Mouse (Mus musculus) forebrain, embryonic 15.5 days (tissue): ENCODE results near the gene Chmp4b. TPM values are rescaled to one million over a fixed set of nuclear protein-coding genes. Genes with fewer than 3 reads are reported as not detected.

Source experiments
- ATAC-seq: fragments of 200-750 bp; cut with Nextera tagmentation; replicated peaks from 2 replicates; pipeline ENCODE4 v1.8.0; 2017; ENCODE audit warnings: mild to moderate bottlenecking, moderate TSS enrichment, moderate library complexity
- H3K27ac ChIP-seq: fragments of 300-500 bp; sonication (generic); replicated peaks from 2 replicates; pipeline ENCODE4 v1.5.1; 2015; ENCODE audit warnings: mild to moderate bottlenecking, inconsistent platforms
- H3K27me3 ChIP-seq: fragments of 300-500 bp; sonication (generic); 2 replicates; pipeline ENCODE4 v1.6.1; 2015; ENCODE audit warnings: inconsistent platforms
- H3K36me3 ChIP-seq: fragments of 300-500 bp; sonication (generic); 2 replicates; pipeline ENCODE4 v1.6.1; 2015; ENCODE audit warnings: mild to moderate bottlenecking, inconsistent platforms
- H3K4me1 ChIP-seq: fragments of 300-500 bp; sonication (generic); 2 replicates; pipeline ENCODE4 v1.6.1; 2015; ENCODE audit warnings: inconsistent platforms
- H3K4me2 ChIP-seq: fragments of 300-500 bp; sonication (generic); replicated peaks from 2 replicates; pipeline ENCODE4 v1.6.1; 2015; ENCODE audit warnings: mild to moderate bottlenecking, inconsistent platforms
- H3K4me3 ChIP-seq: fragments of 300-500 bp; sonication (generic); 2 replicates; pipeline ENCODE4 v1.5.1; 2015; ENCODE audit warnings: mild to moderate bottlenecking, inconsistent platforms
- H3K9ac ChIP-seq: fragments of 300-500 bp; sonication (generic); replicated peaks from 2 replicates; pipeline ENCODE4 v1.6.1; 2015; ENCODE audit warnings: mild to moderate bottlenecking, inconsistent platforms
- H3K9me3 ChIP-seq: fragments of 300-500 bp; sonication (generic); 2 replicates; pipeline ENCODE4 v1.6.1; 2016; ENCODE audit warnings: inconsistent platforms
- WGBS: fragments of 180-500 bp; shearing (Covaris S2); methylation state at CpG from one replicate; pipeline ENCODE4 v1.1.7; 2015; ENCODE audit warnings: mixed read lengths; 5-methylcytosine and 5-hydroxymethylcytosine counted together
- polyA plus RNA-seq: library from polyadenylated mRNA; unstranded; fragments of >200 nt; fragmentation: Nextera tagmentation; extraction: Ambion mirVana; gene quantifications from 2 replicates; pipeline ENCODE4 v1.2.1, GENCODE M21; 2015

Gene Chmp4b
- polyA plus RNA-seq, 1 experiment from 2014 or later = 25.0 TPM

DNA sequence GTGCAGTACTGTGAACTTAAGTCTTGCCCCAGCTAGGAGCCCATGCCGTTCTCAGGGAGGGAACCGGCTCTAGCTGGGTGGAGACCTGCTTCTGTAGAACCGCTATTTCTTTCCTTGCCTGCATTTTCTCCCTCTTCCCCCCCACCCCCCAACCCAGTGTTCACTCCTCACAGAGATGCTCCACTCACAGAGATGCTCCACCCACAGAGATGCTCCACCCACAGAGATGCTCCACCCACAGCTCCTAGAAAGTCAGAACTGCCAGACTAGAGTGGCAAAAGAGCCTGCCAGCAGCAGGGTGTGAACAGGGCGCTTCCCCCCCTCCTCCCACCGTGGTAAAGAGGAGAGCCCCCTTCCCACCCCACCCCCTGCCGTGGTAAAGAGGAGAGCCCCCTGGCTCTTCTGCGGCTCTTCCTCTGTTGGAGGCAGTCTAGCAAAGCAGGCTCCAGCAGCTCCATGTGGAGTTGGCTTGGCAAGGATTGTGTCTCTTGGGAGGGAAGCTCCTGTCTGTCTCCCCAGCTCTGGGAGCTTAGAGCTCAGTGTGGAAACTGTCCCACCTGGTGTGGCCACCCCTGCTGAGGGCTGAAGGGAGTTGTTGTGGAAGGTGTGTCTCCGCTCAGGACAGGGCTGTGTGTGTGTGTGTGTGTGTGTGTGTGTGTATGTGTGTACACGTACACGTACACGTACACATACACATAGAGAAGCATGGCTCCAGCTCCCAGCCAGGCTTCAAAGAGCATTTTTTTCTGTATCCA is 41.9 kb downstream of the Chmp4b start:
- peaks cover 35% of the 10 kb centered on the region; the same call in 1 of the 2 replicates for H3K36me3 ChIP-seq
- no peaks in the 10 kb centered on the region for H3K4me1 ChIP-seq
- WGBS = 62% methylated on average over 11 of the region's 11 CpGs
- H3K9me3 ChIP-seq = no peaks in the 10 kb centered on the region
- no peak overlapping the region for H3K9ac ChIP-seq
- peak overlapping the region; percentile 36; the same call in 1 of the 2 replicates for H3K27ac ChIP-seq
- peak; percentile 57; the same call in 1 of the 2 replicates for ATAC-seq
- no peak overlapping the region for H3K4me2 ChIP-seq
- H3K4me3 ChIP-seq = no peak overlapping the region
- H3K27me3 ChIP-seq = no peaks in the 10 kb centered on the region

DNA sequence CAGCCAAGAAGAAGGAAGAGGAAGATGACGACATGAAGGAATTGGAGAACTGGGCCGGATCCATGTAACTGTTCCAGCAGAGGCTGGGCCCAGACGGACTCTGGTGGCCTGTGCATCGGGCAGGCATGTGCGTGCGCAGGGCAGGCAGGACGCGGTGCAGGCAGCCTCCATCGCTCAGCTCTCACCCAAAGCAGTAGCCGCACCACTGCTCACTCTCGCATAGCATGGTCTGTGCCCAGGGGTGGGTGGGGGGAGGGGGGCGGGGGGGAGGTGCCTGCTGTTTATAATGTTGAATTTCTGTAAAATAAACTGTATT is 42.4 kb downstream of the Chmp4b start:
- peak; percentile 61; the same call in 1 of the 2 replicates for ATAC-seq
- Histone ChIP-seq H3K27ac (0 out of 2 replicates have a peak overlapping the region, but pooled peaks have one; percentile 36), H3K4me2 (no peak overlapping the region), H3K9me3 (no peaks in the 10 kb centered on the region), H3K4me3 (no peak overlapping the region), H3K36me3 (peaks cover 35% of the 10 kb centered on the region; the same call in 1 of the 2 replicates), H3K9ac (no peak overlapping the region), H3K4me1 (no peaks in the 10 kb centered on the region), H3K27me3 (no peaks in the 10 kb centered on the region)
- 92% methylated on average over 12 of the region's 12 CpGs for WGBS

DNA sequence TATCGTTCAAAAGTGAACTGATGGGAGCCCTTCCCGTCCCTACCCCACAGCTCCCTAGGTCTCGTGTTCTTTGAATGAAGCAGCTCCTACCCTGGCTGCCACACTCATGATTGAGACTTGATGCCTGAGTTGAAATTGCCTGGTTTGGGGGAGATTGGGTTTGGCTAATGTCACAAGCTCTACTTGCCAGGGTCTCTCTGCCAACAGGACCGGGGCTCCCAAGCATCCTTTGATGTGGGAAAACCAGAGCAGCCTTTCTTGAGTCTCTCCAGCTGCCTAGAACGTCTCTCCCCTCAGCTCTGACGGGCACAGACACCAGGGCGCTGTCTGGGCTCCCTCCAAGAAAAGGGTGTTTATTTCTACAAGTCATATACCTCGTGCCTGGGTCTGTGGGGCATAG is 44.2 kb downstream of the Chmp4b start:
- peaks cover 29% of the 10 kb centered on the region; the same call in 1 of the 2 replicates for H3K36me3 ChIP-seq
- no peaks in the 10 kb centered on the region for H3K27me3 ChIP-seq

DNA sequence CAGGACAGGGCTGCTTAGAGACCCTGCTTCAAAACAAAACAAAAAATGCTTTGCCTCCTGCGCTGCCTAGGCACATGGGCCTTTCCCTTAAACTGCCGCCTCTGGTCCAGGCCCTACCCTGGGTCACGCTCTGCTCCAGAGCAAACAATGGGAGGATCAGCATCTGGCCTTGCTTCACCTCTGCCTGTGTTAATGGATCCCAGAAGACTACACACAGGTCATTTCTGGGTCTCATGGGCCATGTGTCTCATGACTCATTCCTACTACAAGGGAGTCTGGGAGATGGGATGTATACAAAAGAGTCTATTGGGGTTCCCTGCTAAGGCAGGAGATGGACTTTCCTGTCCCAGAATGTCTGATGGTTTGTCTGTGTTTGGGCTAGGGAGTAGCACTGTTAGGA is 45.2 kb downstream of the Chmp4b start:
- Histone ChIP-seq H3K27me3 (no peaks in the 10 kb centered on the region), H3K4me3 (no peak overlapping the region), H3K9ac (no peak overlapping the region), H3K9me3 (no peaks in the 10 kb centered on the region), H3K27ac (no peak overlapping the region), H3K4me1 (no peaks in the 10 kb centered on the region), H3K4me2 (no peak overlapping the region), H3K36me3 (peaks cover 23% of the 10 kb centered on the region; the same call in 1 of the 2 replicates)
- ATAC-seq = no peak
- 93% methylated on average over 3 of the region's 3 CpGs for WGBS

More for the DNA sequence above, 44.2 kb downstream of the Chmp4b start:
- no peaks in the 10 kb centered on the region for H3K4me1 ChIP-seq
- no peak overlapping the region for H3K4me2 ChIP-seq
- no peak overlapping the region for H3K9ac ChIP-seq
- no peak overlapping the region for H3K27ac ChIP-seq
- H3K4me3 ChIP-seq = no peak overlapping the region
- H3K9me3 ChIP-seq = no peaks in the 10 kb centered on the region
- ATAC-seq = no peak
- WGBS = 76% methylated on average over 8 of the region's 8 CpGs

DNA sequence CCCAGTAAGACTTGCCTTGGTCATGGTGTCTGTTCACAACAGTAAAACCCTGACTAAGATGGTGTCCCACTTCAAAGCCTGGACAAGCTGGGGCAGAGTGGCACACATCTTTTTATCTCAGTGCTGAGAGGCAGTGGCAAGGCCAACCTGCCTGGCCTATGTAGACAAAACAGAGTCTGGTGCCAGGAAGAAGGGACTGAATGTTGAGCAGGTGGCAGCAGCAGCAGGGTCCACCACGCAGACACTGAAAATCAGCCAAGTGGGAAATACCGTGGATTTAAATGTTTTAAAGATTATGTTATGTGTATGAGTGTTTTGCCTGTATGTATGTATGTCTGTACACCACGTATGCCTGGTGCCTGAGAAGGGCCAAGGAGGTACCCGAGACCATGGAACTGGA is 47.9 kb downstream of the Chmp4b start:
- 92% methylated on average over 4 of the region's 4 CpGs for WGBS

DNA sequence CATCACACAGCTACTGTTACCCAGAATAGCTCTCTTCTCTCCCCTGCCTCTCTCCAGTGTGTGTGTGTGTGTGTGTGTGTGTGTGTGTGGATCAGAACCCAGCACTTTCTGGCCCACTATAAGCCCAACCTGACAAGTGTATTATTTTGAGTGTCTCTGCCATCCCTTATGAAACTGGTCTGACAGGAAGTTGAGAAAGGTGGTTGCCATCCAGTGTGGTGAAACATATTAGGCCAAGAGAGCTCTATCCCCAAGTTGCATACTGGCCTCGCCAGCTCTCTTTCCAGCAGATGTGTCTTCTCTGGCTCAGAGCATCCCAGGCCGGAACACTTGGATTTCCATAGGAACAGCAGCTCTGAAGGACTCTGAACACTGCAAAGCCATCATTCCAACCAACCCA is 48.7 kb downstream of the Chmp4b start:
- H3K4me2 ChIP-seq = no peak overlapping the region
- 84% methylated on average over 2 of the region's 2 CpGs for WGBS

More for the DNA sequence above, 47.9 kb downstream of the Chmp4b start:
- H3K36me3 ChIP-seq = peaks cover 7% of the 10 kb centered on the region; the same call in 1 of the 2 replicates
- peaks cover 6% of the 10 kb centered on the region; the same call in 1 of the 2 replicates for H3K4me1 ChIP-seq
- H3K27ac ChIP-seq = no peak overlapping the region
- H3K4me2 ChIP-seq = no peak overlapping the region
- no peaks in the 10 kb centered on the region for H3K27me3 ChIP-seq
- no peak for ATAC-seq
- no peaks in the 10 kb centered on the region for H3K9me3 ChIP-seq
- H3K9ac ChIP-seq = no peak overlapping the region
- H3K4me3 ChIP-seq = no peak overlapping the region

DNA sequence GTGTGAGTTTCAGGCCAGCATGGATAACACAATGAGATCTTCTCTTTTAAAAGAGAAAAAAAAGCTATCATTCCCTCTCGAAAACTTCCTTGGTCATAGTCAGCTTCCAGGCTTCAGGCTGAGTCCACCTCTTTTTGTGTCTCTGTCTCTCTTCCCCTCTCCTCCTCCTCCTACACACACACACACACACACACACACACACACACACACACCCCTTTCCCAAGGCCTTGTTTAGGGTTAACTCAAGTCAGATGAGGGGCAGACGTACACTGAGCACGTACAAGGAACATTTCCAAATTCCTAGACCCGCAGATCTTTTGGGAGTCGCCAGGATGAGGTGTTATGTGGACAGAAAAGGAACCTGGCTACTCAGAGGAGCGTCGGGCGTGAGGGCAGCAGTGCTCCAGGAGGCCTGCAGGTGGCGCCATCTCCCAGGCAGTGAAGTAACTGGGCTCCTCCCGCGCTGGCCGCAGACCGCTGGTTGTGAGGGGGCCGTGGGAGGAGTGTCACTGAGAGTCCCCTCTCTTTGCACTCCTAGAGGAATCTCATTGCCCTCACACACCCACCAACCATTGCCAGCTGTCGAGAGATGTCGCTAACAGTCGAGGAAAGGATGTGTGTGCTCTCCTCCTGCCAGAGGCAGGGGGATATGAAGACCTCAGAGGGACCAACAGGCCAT is 51.3 kb downstream of the Chmp4b start:
- Histone ChIP-seq H3K36me3 (no peaks in the 10 kb centered on the region), H3K27me3 (no peaks in the 10 kb centered on the region), H3K4me2 (peak overlapping the region; percentile 23), H3K4me3 (no peak overlapping the region), H3K27ac (no peak overlapping the region), H3K9ac (no peak overlapping the region), H3K4me1 (peaks cover 8% of the 10 kb centered on the region), H3K9me3 (no peaks in the 10 kb centered on the region)
- 5% methylated on average over 17 of the region's 17 CpGs for WGBS
- ATAC-seq = peak; percentile 69

More for the DNA sequence above, 48.7 kb downstream of the Chmp4b start:
- H3K4me1 ChIP-seq = peaks cover 6% of the 10 kb centered on the region; the same call in 1 of the 2 replicates
- peaks cover 2% of the 10 kb centered on the region; the same call in 1 of the 2 replicates for H3K36me3 ChIP-seq
- H3K4me3 ChIP-seq = no peak overlapping the region
- no peak overlapping the region for H3K27ac ChIP-seq
- no peaks in the 10 kb centered on the region for H3K27me3 ChIP-seq
- H3K9me3 ChIP-seq = no peaks in the 10 kb centered on the region
- no peak overlapping the region for H3K9ac ChIP-seq
- no peak for ATAC-seq

DNA sequence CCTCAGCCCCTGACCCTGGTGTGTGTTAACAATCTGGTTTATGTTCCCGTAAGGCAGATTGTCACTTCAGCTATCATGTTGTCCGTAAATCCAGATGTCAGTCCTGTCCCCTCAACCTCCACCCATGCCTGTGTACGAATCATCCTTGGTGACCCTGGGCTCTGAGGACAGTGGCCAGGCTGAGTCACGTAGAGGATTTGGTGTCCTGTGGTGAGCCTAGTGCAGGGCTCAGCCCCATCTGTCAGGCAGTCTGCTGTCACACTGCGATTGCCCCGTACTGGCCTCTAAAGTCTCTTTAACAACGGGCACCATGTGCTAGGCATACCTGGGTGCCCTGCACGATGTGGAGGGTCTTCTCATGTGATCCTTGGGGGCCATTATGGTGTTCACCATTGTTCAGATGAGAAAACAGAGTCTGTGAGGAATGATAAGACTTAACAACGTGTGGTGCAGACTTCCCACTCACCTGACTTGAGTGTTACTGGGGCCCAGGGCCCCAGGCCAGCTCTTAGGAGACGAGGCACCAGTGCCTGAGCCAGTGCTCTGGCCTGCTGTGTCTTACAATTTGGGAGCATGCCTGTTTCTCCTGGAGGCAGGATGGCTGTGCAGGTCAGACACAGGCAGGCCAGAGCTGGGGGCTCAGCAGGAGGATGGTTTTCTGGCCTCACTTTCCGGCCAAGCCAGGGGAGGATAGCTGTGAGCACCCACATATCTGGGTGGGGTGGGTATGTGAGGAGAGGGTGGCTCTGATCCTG is 55.2 kb downstream of the Chmp4b start:
- Histone ChIP-seq H3K27me3 (0 out of 2 replicates have a peak, but pooled peaks cover 3% of the 10 kb centered on the region), H3K9ac (no peak overlapping the region), H3K27ac (no peak overlapping the region), H3K4me2 (no peak overlapping the region), H3K36me3 (no peaks in the 10 kb centered on the region), H3K4me3 (no peak overlapping the region), H3K9me3 (no peaks in the 10 kb centered on the region), H3K4me1 (peaks cover 10% of the 10 kb centered on the region)
- WGBS = 68% methylated on average over 11 of the region's 11 CpGs
- no peak for ATAC-seq

DNA sequence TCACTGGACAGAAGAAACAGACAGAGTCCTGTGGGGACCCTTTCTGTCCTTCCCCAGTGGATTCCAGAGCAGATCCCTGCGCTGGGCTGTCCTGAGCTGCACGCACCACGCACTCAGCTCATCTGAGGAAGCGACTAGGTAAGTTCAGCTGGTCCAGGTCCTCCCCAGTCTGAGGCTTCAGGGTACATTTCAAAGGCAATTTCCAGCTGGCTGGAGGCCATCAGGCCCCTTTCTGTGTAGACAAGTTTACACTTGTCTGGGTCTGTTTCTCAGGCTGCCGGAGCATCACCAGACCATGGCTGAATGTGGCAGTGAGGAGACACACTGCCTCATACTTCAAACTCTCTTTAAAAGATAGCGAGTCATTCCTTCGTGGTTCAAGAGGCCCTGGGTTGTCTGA is 55.8 kb downstream of the Chmp4b start:
- H3K4me2 ChIP-seq = no peak overlapping the region
- ATAC-seq = no peak
- no peaks in the 10 kb centered on the region for H3K36me3 ChIP-seq
- H3K9me3 ChIP-seq = no peaks in the 10 kb centered on the region
- no peak overlapping the region for H3K4me3 ChIP-seq
- 0 out of 2 replicates have a peak, but pooled peaks cover 3% of the 10 kb centered on the region for H3K27me3 ChIP-seq
- peaks cover 12% of the 10 kb centered on the region for H3K4me1 ChIP-seq
- 83% methylated on average over 7 of the region's 7 CpGs for WGBS
- H3K9ac ChIP-seq = no peak overlapping the region
- H3K27ac ChIP-seq = no peak overlapping the region

DNA sequence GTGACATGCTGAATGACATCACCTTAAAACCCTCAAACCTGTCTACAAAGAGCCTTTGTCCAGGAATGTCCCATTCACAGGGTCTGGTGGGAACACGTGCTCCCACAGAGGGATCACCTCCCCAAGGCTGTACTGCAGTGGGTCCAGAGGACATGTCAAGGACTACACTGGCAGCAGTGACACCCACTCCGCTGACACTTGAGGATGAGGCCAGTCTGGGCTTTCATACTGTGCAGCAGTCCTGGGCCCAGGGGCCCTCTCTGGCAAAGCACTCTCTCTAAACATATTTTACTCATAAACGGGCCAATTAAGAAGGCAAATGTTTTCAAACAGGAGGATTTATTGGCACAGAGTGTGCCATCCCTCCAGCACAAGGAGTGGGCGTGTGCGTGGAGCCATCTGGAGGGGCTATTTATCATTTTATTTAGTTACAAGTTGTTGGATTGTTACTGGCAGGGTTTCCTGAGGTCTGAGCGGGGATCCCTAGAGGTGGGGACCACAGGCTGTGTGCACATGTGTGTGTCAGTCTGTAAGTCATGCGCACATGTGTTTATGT is 56.4 kb downstream of the Chmp4b start:
- 0 out of 2 replicates have a peak, but pooled peaks cover 3% of the 10 kb centered on the region for H3K27me3 ChIP-seq
- H3K9ac ChIP-seq = no peak overlapping the region
- H3K27ac ChIP-seq = no peak overlapping the region
- WGBS = 47% methylated on average over 7 of the region's 7 CpGs
- no peak overlapping the region for H3K4me3 ChIP-seq
- peaks cover 12% of the 10 kb centered on the region for H3K4me1 ChIP-seq
- ATAC-seq = peak; percentile 55
- no peaks in the 10 kb centered on the region for H3K9me3 ChIP-seq
- H3K36me3 ChIP-seq = no peaks in the 10 kb centered on the region
- no peak overlapping the region for H3K4me2 ChIP-seq

DNA sequence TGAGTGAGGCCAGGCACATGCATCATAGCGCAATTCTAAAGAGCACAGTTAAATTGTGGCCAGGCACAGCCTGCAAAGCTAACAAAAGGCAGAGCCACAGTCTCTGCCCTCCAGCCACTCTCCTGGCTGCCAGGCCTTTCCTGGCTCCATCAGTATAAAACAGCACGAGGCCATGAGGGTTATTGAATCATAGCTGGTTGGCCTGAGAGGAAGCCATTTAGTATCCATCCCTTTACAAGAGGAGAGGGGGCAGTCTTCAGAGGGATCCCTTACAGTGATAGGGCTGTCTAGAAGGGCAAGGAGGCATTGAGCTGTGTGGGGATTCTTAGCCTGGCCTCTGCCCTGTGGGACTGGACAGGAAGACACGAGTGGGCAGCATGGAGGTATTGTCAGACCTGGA is 60.2 kb downstream of the Chmp4b start:
- Histone ChIP-seq H3K9ac (no peak overlapping the region), H3K4me1 (peaks cover 9% of the 10 kb centered on the region; the same call in 1 of the 2 replicates), H3K9me3 (no peaks in the 10 kb centered on the region), H3K27ac (no peak overlapping the region), H3K27me3 (0 out of 2 replicates have a peak, but pooled peaks cover 3% of the 10 kb centered on the region), H3K36me3 (no peaks in the 10 kb centered on the region), H3K4me2 (no peak overlapping the region), H3K4me3 (no peak overlapping the region)
- ATAC-seq = no peak
- WGBS = 54% methylated on average over 3 of the region's 3 CpGs
